Mouse (Mus musculus) lung, embryonic 14.5 days (tissue): Measurements from ENCODE around the gene Pde1b. TPM values are rescaled to one million over a fixed set of nuclear protein-coding genes. Genes with fewer than 3 reads are reported as not detected.

Experiments used
- ATAC-seq: fragments of 200-750 bp; cut with Nextera tagmentation; 2 replicates; pipeline ENCODE4 v1.8.0; 2017; ENCODE audit warnings: mild to moderate bottlenecking, moderate TSS enrichment, moderate library complexity; ENCODE audit not compliant: insufficient read depth
- DNase-seq: peaks from one replicate; pipeline ENCODE4 v3.0.0-alpha.2; 2015
- H3K27ac ChIP-seq: fragments of 300-500 bp; sonication (generic); 2 replicates; pipeline ENCODE4 v1.5.1; 2014; ENCODE audit warnings: low read depth, mild to moderate bottlenecking, moderate library complexity
- H3K27me3 ChIP-seq: fragments of 300-500 bp; sonication (generic); 2 replicates; pipeline ENCODE4 v1.6.1; 2014; ENCODE audit warnings: low read length, control low read depth; ENCODE audit not compliant: insufficient read depth
- H3K36me3 ChIP-seq: fragments of 300-500 bp; sonication (generic); 2 replicates; pipeline ENCODE4 v1.6.1; 2014; ENCODE audit warnings: control low read depth; ENCODE audit not compliant: insufficient read depth
- H3K4me1 ChIP-seq: fragments of 300-500 bp; sonication (generic); 2 replicates; pipeline ENCODE4 v1.6.1; 2014; ENCODE audit warnings: antibody characterized with exemption, control low read depth; ENCODE audit not compliant: insufficient read depth
- H3K4me2 ChIP-seq: fragments of 300-500 bp; sonication (generic); 2 replicates; pipeline ENCODE4 v1.6.1; 2014; ENCODE audit warnings: mild to moderate bottlenecking
- H3K4me3 ChIP-seq: fragments of 300-500 bp; sonication (generic); 2 replicates; pipeline ENCODE4 v1.5.1; 2014; ENCODE audit warnings: low read depth, low read length
- H3K9ac ChIP-seq: fragments of 300-500 bp; sonication (generic); 2 replicates; pipeline ENCODE4 v1.6.1; 2014
- H3K9me3 ChIP-seq: fragments of 300-500 bp; sonication (generic); 2 replicates; pipeline ENCODE4 v1.6.1; 2016; ENCODE audit warnings: low read depth, low read length, control low read depth
- CTCF ChIP-seq: IDR thresholded peaks from 2 replicates; pipeline ENCODE4 v1.5.1; 2016; ENCODE audit warnings: antibody characterized with exemption, low read depth
- WGBS: fragments of 180-500 bp; shearing (Covaris S2); extraction: QIAGEN DNeasy Blood & Tissue Kit; methylation state at CpG from one replicate; pipeline ENCODE4 v1.1.7; 2014; 5-methylcytosine and 5-hydroxymethylcytosine counted together
- polyA plus RNA-seq: library from polyadenylated mRNA; unstranded; fragments of >200 nt; fragmentation: Nextera tagmentation; extraction: Ambion mirVana; gene quantifications from 2 replicates; pipeline ENCODE4 v1.2.1, GENCODE M21; 2014

The Pde1b gene
- polyA plus RNA-seq, 1 experiment from 2014 or later = 2.5 TPM

DNA sequence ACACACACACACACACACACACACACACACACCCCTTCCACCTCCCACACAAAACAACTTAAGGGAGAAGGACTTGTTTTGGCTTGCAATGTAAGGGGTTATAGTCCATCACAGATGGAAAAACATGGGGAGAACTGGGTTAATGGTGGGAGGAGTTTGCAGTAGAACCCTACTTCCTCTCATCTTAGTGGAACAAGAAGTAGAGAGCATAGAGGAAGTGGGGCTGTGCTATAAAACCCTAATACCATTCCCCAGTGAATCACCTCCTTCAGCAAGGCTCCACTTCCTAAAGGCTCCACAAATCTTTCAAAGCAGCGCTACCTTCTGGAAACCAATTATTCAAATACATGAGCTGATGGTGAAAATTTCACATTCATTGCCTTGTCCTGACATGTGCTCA, 46.6 kb downstream of the Pde1b start:
- no peak for TF ChIP-seq CTCF
- H3K4me1 ChIP-seq = no peaks in the 10 kb centered on the region
- no peak overlapping the region for H3K9ac ChIP-seq
- DNase-seq (no peak), ATAC-seq (no peak)
- no peak overlapping the region for H3K4me2 ChIP-seq
- WGBS = 91% methylated on average over 1 of the region's 1 CpGs
- no peak overlapping the region for H3K4me3 ChIP-seq
- no peak overlapping the region for H3K27ac ChIP-seq
- no peaks in the 10 kb centered on the region for H3K27me3 ChIP-seq
- no peaks in the 10 kb centered on the region for H3K36me3 ChIP-seq
- H3K9me3 ChIP-seq = no peaks in the 10 kb centered on the region

DNA sequence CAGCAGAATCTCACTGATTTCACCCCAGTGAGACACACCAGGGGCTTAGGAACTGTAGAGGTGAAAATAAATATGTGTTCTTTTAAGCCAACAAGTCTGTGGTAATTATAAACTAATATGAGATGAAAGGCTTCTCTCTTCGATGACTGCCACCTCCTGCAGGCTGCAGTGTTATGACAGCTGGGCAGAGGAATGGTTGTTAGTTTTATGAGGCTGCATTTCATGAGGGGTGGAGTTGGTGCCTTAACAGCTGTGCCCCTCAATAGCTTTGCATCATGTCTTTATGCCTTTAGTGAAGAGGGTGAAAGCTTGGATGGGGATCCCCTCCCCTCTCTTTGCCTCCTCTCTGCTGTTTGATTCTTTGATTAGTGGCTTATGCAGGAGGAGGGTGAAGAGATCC, 48.2 kb downstream of the Pde1b start:
- H3K9me3 ChIP-seq = no peaks in the 10 kb centered on the region
- DNase-seq (no peak), ATAC-seq (no peak)
- no peaks in the 10 kb centered on the region for H3K36me3 ChIP-seq
- H3K4me2 ChIP-seq = no peak overlapping the region
- no peaks in the 10 kb centered on the region for H3K4me1 ChIP-seq
- H3K27ac ChIP-seq = no peak overlapping the region
- H3K27me3 ChIP-seq = no peaks in the 10 kb centered on the region
- TF ChIP-seq CTCF = no peak
- WGBS = 12% methylated on average over 1 of the region's 1 CpGs
- H3K9ac ChIP-seq = no peak overlapping the region
- no peak overlapping the region for H3K4me3 ChIP-seq

DNA sequence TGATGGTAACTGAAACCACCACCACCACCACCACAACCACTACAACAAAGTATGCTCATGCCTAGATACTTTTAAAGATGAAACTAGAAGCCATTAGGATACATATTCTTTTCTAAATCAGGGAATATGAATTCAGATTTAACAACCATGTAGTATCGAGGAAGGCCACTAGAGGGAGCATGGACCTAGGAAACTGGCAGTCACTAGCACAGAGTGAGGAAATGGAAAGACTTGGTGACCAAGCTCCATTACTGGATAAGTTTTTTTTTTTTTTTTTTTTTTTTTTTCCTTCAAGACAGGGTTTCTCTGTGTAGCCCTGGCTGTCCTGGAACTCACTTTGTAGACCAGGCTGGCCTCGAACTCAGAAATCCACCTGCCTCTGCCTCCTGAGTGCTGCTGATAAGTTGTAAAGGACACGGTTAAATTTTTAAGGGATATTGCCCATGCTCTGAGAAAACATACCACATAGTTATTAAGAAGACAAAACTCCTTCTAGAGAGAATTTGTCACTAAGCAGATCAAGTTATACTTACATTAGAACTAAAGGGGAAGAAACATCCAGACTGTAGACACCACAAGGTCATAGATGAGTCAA, 49.4 kb downstream of the Pde1b start:
- no peak overlapping the region for H3K27ac ChIP-seq
- ATAC-seq (peak; percentile 62; the same call in 1 of the 2 replicates), DNase-seq (peak; percentile 91)
- no peaks in the 10 kb centered on the region for H3K9me3 ChIP-seq
- no peak overlapping the region for H3K4me3 ChIP-seq
- H3K27me3 ChIP-seq = no peaks in the 10 kb centered on the region
- H3K4me2 ChIP-seq = no peak overlapping the region
- no peaks in the 10 kb centered on the region for H3K4me1 ChIP-seq
- peak; percentile 90 for TF ChIP-seq CTCF
- WGBS = 42% methylated on average over 3 of the region's 3 CpGs
- H3K36me3 ChIP-seq = no peaks in the 10 kb centered on the region
- no peak overlapping the region for H3K9ac ChIP-seq

DNA sequence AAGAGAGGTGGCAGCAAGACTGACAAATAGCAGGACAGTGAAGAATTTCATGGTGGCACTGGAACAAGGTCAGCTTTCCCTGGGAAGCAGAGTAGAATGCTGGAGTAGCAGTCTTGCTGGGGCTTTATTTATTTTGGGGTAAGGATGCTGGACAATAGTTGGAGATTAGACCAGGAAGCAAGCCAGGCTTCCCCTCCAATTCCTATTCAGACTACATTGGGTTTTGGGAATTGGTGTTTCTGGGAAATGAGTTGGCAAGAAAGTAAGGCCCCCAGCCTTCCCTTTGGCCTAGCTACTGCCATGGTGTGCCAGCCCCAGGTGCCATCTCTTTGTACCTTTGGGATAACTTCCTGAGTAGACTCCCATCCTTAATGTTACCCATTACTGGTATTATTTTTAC, 62.1 kb downstream of the Pde1b start, which contains the start of gene Glycam1:
Gene Glycam1 (minus strand): TSS at position 101 of the 400 bp plus-strand sequence.
- H3K4me3 ChIP-seq = no peak within 1 kb of the TSS
- ATAC-seq (no peak), DNase-seq (no peak)
- no peak within 1 kb of the TSS for H3K9ac ChIP-seq
- no peaks in the 10 kb centered on the region for H3K36me3 ChIP-seq
- no peaks in the 10 kb centered on the region for H3K4me1 ChIP-seq
- H3K9me3 ChIP-seq = no peaks in the 10 kb centered on the region
- no peak for TF ChIP-seq CTCF
- no peak within 1 kb of the TSS for H3K27ac ChIP-seq
- no peaks in the 10 kb centered on the region for H3K27me3 ChIP-seq
- no peak within 1 kb of the TSS for H3K4me2 ChIP-seq

Other genes with a start within 250 kb of the Pde1b start
- gene Nfe2, start 244.6 kb upstream of the Pde1b start, polyA plus RNA-seq = 3.9 TPM in 2 replicates
- 304 and 306 TPM in 2 replicates for gene Copz1, start 230.3 kb upstream of the Pde1b start, polyA plus RNA-seq
- gene Gpr84, start 192.4 kb upstream of the Pde1b start, polyA plus RNA-seq = 0.61 TPM in 1 of 2 replicates, not detected in the other
- 11.8 and 12.0 TPM in 2 replicates for gene Zfp385a, start 162.9 kb upstream of the Pde1b start, polyA plus RNA-seq
- 46.7 and 47.7 TPM in 2 replicates for gene Itga5, start 136.3 kb upstream of the Pde1b start, polyA plus RNA-seq
- gene Gtsf1, start 72.6 kb upstream of the Pde1b start, polyA plus RNA-seq = not detected in 2 replicates
- not detected in 2 replicates for gene Gtsf2, start 54.6 kb upstream of the Pde1b start, polyA plus RNA-seq
- gene Nckap1l, start 49.2 kb upstream of the Pde1b start, polyA plus RNA-seq = 2.6 and 2.8 TPM in 2 replicates
- 6.3 and 6.9 TPM in 2 replicates for gene Ppp1r1a, start 35.0 kb downstream of the Pde1b start, polyA plus RNA-seq
- not detected in 2 replicates for gene Glycam1, start 62.0 kb downstream of the Pde1b start, polyA plus RNA-seq